9 mouse cellular contexts compared by ENCODE assay signal in genomic region chr4:119167663-119168062, GRCm38 (mm10). TPM values are rescaled to one million over a fixed set of nuclear protein-coding genes. Genes with fewer than 3 reads are reported as not detected.
DNase-seq lines count a peak whose midpoint lies in the region; TF ChIP-seq lines count a peak whose summit lies in the region.
"Had no signal": no experiment of that assay in that cellular context is flagged by ENCODE, and none has a peak within 500 bp of the region (broad histone marks: within the 10 kb centered on the region; RNA-seq: fewer than 3 reads in every experiment).

No protein-coding gene starts in this region.

- H3K36me3 ChIP-seq in ES-E14 (ENCODE audit: control insufficient read depth, insufficient read depth, low read length, poor library complexity, severe bottlenecking), result peaks cover 11% of the 10 kb centered on the region
- H3K36me3 ChIP-seq in forebrain, embryonic 10.5 days (replicated peaks), result peaks cover 37% of the 10 kb centered on the region

- peaks cover 0 to 5% of the 10 kb centered on the region in 2 experiments; a peak in 1 of 4 replicates for H3K4me1 ChIP-seq in ES-E14 (ENCODE audit: control insufficient read depth in 2 of 2, insufficient read depth in 2 of 2, low read length in 2 of 2, poor library complexity in 1 of 2)
- H3K4me1 ChIP-seq in forebrain, embryonic 10.5 days, result peaks cover 11% of the 10 kb centered on the region

- TF ChIP-seq POLR2A in brain, embryonic 14.5 days (IDR thresholded peaks at IDR 0.05; ENCODE audit: borderline replicate concordance, extremely low read depth, insufficient read depth, insufficient read length, poor library complexity, severe bottlenecking), result no peak

- H3K4me3 ChIP-seq in ES-E14 (ENCODE audit: insufficient read depth in 1 of 2, low read depth in 1 of 2, low read length in 2 of 2, poor library complexity in 1 of 2, severe bottlenecking in 1 of 2), result no peak overlapping the region
- no peak overlapping the region for H3K4me3 ChIP-seq in forebrain, embryonic 10.5 days
- H3K4me3 ChIP-seq: limb, embryonic 15.5 days had no signal

- H3K27ac ChIP-seq in ES-E14 (ENCODE audit: insufficient read depth, low read depth, low read length, poor library complexity, severe bottlenecking), result no peak overlapping the region
- H3K27ac ChIP-seq in forebrain, embryonic 10.5 days, result no peak overlapping the region
- H3K27ac ChIP-seq: limb, embryonic 15.5 days had no signal

- 11% methylated on average over 4 of the region's 4 CpGs for WGBS in forebrain, embryonic 10.5 days

- no peaks in the 10 kb centered on the region for H3K9me3 ChIP-seq in ES-E14 (ENCODE audit: control insufficient read depth, insufficient read depth, low read depth, low read length)
- no peaks in the 10 kb centered on the region for H3K9me3 ChIP-seq in forebrain, embryonic 10.5 days
- H3K9me3 ChIP-seq: limb, embryonic 15.5 days had no signal

- DNase-seq in ES-E14 (ENCODE audit: low read depth, low spot score), result peak; percentile 81
- peak; percentile 90 for DNase-seq in brain, embryonic 14.5 days (ENCODE audit: low read depth)
- peak; percentile 82 for DNase-seq in forebrain, embryonic 10.5 days (ENCODE audit: extremely low spot score, low spot score)
- peak; percentile 92 for DNase-seq in heart, postnatal 4 days
- DNase-seq in layer of hippocampus, adult 9-11 months, result peak; percentile 86
- DNase-seq in lung, postnatal 25 days (ENCODE audit: low spot score), result peak; percentile 85
- DNase-seq in right cerebral cortex, adult 2 months (ENCODE audit: low spot score in 2 of 2), result peak; percentile 91 to 93
- DNase-seq in urinary bladder, postnatal 10 days (ENCODE audit: low spot score), result peak; percentile 46

- H3K27me3 ChIP-seq in forebrain, embryonic 10.5 days (ENCODE audit: poor library complexity, severe bottlenecking), result no peaks in the 10 kb centered on the region
- H3K27me3 ChIP-seq: limb, embryonic 15.5 days had no signal

- peak; percentile 78; the same call in 1 of the 2 replicates for TF ChIP-seq CTCF in brain, embryonic 14.5 days (IDR thresholded peaks at IDR 0.05; ENCODE audit: borderline replicate concordance, extremely low read depth, insufficient read depth, insufficient read length)

- no peak overlapping the region for H3K9ac ChIP-seq in ES-E14 (ENCODE audit: insufficient read depth, low read depth, low read length, poor library complexity, severe bottlenecking)
- H3K9ac ChIP-seq: limb, embryonic 15.5 days had no signal

- in situ Hi-C loops in ES-E14 (cut with MboI; ENCODE audit: low sequenced_read_pairs in 2 of 2, unreplicated experiment in 2 of 2), result loop anchor here (5.0 to 25.0 kb wide), 3 partner anchors 175 to 555 kb away; partner anchors contain the start of genes Cfap57 (in 1 of the 2) and Ebna1bp2 (in 1 of the 2)

TF ChIP-seq in ES-E14, 5 proteins besides CTCF, POLR2A, EP300 and RAD21:
- no peak for TF ChIP-seq ZNF384 (IDR thresholded peaks at IDR 0.05; ENCODE audit: low read depth, low read length)
- TF ChIP-seq MAFK (IDR thresholded peaks at IDR 0.05; ENCODE audit: insufficient read depth, low read depth, low read length), result no peak
- TF ChIP-seq HCFC1 (IDR thresholded peaks at IDR 0.05; ENCODE audit: borderline replicate concordance, insufficient read depth, low read length), result no peak
- TF ChIP-seq ZC3H11A (IDR thresholded peaks at IDR 0.05; ENCODE audit: borderline replicate concordance, low read depth, low read length), result peak; percentile 84
- 0 out of 2 replicates have a peak, but pooled peaks have one; percentile 32 for TF ChIP-seq CHD2 (IDR thresholded peaks at IDR 0.05; ENCODE audit: low read depth, low read length)
TF ChIP-seq in ES-E14: peak in this region for 2.

RNA-seq across cellular contexts. Expression of gene Zfp691, which starts 6.3 kb away (rescaled TPM):
- 3.9 and 5.4 TPM in 2 replicates for total RNA-seq in ES-E14 (2012; rRNA removed)
- 8.1 and 12.2 TPM in 2 replicates for polyA plus RNA-seq in brain, embryonic 14.5 days (2012; rRNA removed)
- 10.5 and 10.6 TPM in 2 replicates for polyA plus RNA-seq in forebrain, embryonic 10.5 days (2016; fragmentation: Nextera tagmentation; extraction: Ambion mirVana)
- total RNA-seq in heart, postnatal 4 days (2021), result 10 to 100 TPM; 13.2 to 17.7 TPM

RNA-seq across cellular contexts. Expression of gene Ermap, which starts 22.1 kb away (rescaled TPM):
- total RNA-seq in ES-E14 (2012; rRNA removed), result 0.18 TPM in 1 of 2 replicates, not detected in the other
- polyA plus RNA-seq in brain, embryonic 14.5 days (2012; rRNA removed), result 1.3 TPM in 2 replicates
- polyA plus RNA-seq in forebrain, embryonic 10.5 days (2016; fragmentation: Nextera tagmentation; extraction: Ambion mirVana), result 9.8 and 12.3 TPM in 2 replicates
- total RNA-seq in heart, postnatal 4 days (2021), result under 1 TPM; 0.21 to 0.32 TPM

RNA-seq across cellular contexts. Expression of gene Svbp, which starts 27.4 kb away (rescaled TPM):
- total RNA-seq in ES-E14 (2012; rRNA removed), result 29.9 and 33.0 TPM in 2 replicates
- 132 and 160 TPM in 2 replicates for polyA plus RNA-seq in brain, embryonic 14.5 days (2012; rRNA removed)
- 126 and 138 TPM in 2 replicates for polyA plus RNA-seq in forebrain, embryonic 10.5 days (2016; fragmentation: Nextera tagmentation; extraction: Ambion mirVana)
- total RNA-seq in heart, postnatal 4 days (2021), result 10 to 100 TPM; 42.8 to 43.2 TPM

RNA-seq across cellular contexts. Expression of gene Tmem269, which starts 50.4 kb away (rescaled TPM):
- not detected in 2 replicates for total RNA-seq in ES-E14 (2012; rRNA removed)
- 0.66 and 0.79 TPM in 2 replicates for polyA plus RNA-seq in brain, embryonic 14.5 days (2012; rRNA removed)
- polyA plus RNA-seq in forebrain, embryonic 10.5 days (2016; fragmentation: Nextera tagmentation; extraction: Ambion mirVana), result not detected in 2 replicates
- total RNA-seq in heart, postnatal 4 days (2021), result not detected
- polyA plus RNA-seq: limb, embryonic 15.5 days had no signal

RNA-seq across cellular contexts. Expression of gene Slc2a1, which starts 59.2 kb away (rescaled TPM):
- total RNA-seq in ES-E14 (2012; rRNA removed), result 526 and 1,358 TPM in 2 replicates
- polyA plus RNA-seq in brain, embryonic 14.5 days (2012; rRNA removed), result 94.7 and 96.9 TPM in 2 replicates
- 204 and 222 TPM in 2 replicates for polyA plus RNA-seq in forebrain, embryonic 10.5 days (2016; fragmentation: Nextera tagmentation; extraction: Ambion mirVana)
- total RNA-seq in heart, postnatal 4 days (2021), result 10 to 100 TPM; 15.2 to 16.2 TPM
